Mouse (Mus musculus): ENCODE data around the gene Fam214a.

- TF ChIP-seq POLR2A (IDR thresholded peaks at IDR 0.05; ENCODE audit: low read depth, low read length) (no peak), CTCF (IDR thresholded peaks at IDR 0.05; ENCODE audit: extremely low read depth, insufficient read depth, insufficient read length, insufficient replicate concordance) (no peak)
These were observed 48.3 kb downstream of the Fam214a start for GRCm38 (mm10) chr9:75001006-75001405.
